Mouse (Mus musculus) limb, embryonic 14.5 days (tissue): ENCODE data around the gene Cul4a. TPM values are rescaled to one million over a fixed set of nuclear protein-coding genes. Genes with fewer than 3 reads are reported as not detected.

ENCODE experiments used
- ATAC-seq: fragments of 200-750 bp; cut with Nextera tagmentation; 2 replicates; pipeline ENCODE4 v1.8.0; 2017; ENCODE audit warnings: low read depth, moderate number of reproducible peaks, moderate TSS enrichment; ENCODE audit not compliant: low FRiP score
- DNase-seq: peaks from one replicate; pipeline ENCODE4 v3.0.0-alpha.2; 2015; ENCODE audit warnings: low spot score
- H3K27ac ChIP-seq: fragments of 300-500 bp; sonication (generic); replicated peaks from 2 replicates; pipeline ENCODE4 v1.5.1; 2014; ENCODE audit warnings: low read depth, mild to moderate bottlenecking, low read length, moderate library complexity, mixed read lengths
- H3K27me3 ChIP-seq: fragments of 300-500 bp; sonication (generic); 2 replicates; pipeline ENCODE4 v1.6.1; 2014; ENCODE audit warnings: low read length, mixed read lengths; ENCODE audit not compliant: control insufficient read depth, insufficient read depth
- H3K36me3 ChIP-seq: fragments of 300-500 bp; sonication (generic); 2 replicates; pipeline ENCODE4 v1.6.1; 2014; ENCODE audit warnings: mild to moderate bottlenecking, low read length, moderate library complexity, mixed read lengths; ENCODE audit not compliant: control insufficient read depth, insufficient read depth
- H3K4me1 ChIP-seq: fragments of 300-500 bp; sonication (generic); 2 replicates; pipeline ENCODE4 v1.6.1; 2014; ENCODE audit warnings: antibody characterized with exemption, low read length, mixed read lengths; ENCODE audit not compliant: control insufficient read depth, insufficient read depth
- H3K4me2 ChIP-seq: fragments of 300-500 bp; sonication (generic); replicated peaks from 2 replicates; pipeline ENCODE4 v1.6.1; 2014; ENCODE audit warnings: low read depth, mild to moderate bottlenecking, low read length, moderate library complexity; ENCODE audit not compliant: severe bottlenecking
- H3K4me3 ChIP-seq: fragments of 300-500 bp; sonication (generic); replicated peaks from 2 replicates; pipeline ENCODE4 v1.5.1; 2014; ENCODE audit warnings: low read length
- H3K9ac ChIP-seq: fragments of 300-500 bp; sonication (generic); 2 replicates; pipeline ENCODE4 v1.6.1; 2014; ENCODE audit warnings: mild to moderate bottlenecking, low read depth, low read length, moderate library complexity; ENCODE audit not compliant: severe bottlenecking
- H3K9me3 ChIP-seq: fragments of 300-500 bp; sonication (generic); 2 replicates; pipeline ENCODE4 v1.6.1; 2016; ENCODE audit warnings: low read length; ENCODE audit not compliant: control insufficient read depth
- POLR2A ChIP-seq: fragments of 200-500 bp; IDR thresholded peaks from 2 replicates; pipeline ENCODE4 v1.8.0; 2012; ENCODE audit warnings: inconsistent platforms, mild to moderate bottlenecking, moderate library complexity, borderline replicate concordance; ENCODE audit not compliant: insufficient read depth, insufficient read length; ENCODE audit errors: extremely low read depth
- WGBS: fragments of 180-500 bp; shearing (Covaris S2); extraction: QIAGEN DNeasy Blood & Tissue Kit; methylation state at CpG from one replicate; pipeline ENCODE4 v1.1.7; 2014; 5-methylcytosine and 5-hydroxymethylcytosine counted together
- polyA plus RNA-seq, 2 experiments: library from polyadenylated mRNA; depleted of rRNA in 1 of 2; stranded (reverse) in 1 of 2; unstranded in 1 of 2; fragments of >200 nt; fragmentation: Nextera tagmentation in 1 of 2; extraction: Ambion mirVana in 1 of 2; gene quantifications; 2 replicates each; pipeline versions ENCODE4 v1.2.1 to v1.2.3; 2012 to 2014

The Cul4a gene
- polyA plus RNA-seq, 2 experiments = 81.6 to 110 TPM

DNA sequence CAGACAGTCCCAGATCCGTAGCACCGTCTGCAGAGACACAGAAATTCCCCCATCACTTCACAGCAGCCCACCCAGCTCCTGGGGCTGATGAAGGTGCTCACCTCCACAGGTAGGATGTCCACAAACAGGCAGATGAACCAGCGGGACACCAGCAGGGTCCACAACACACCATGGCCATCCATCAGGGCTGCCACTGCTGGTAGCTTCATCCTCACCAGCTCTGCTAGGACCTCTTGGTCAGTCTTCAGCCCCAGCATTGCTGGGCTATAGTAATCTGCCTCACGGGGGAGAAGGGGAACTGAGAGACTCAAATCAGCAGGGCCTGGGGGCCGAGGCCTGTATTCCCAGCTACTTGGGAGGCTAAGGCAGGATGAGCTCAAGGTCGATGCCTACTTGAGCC, 74.1 kb downstream of the Cul4a start:
- Histone ChIP-seq H3K36me3 (peaks cover 43% of the 10 kb centered on the region), H3K9me3 (no peaks in the 10 kb centered on the region), H3K4me1 (no peaks in the 10 kb centered on the region), H3K27me3 (no peaks in the 10 kb centered on the region), H3K9ac (no peak overlapping the region), H3K4me2 (no peak overlapping the region), H3K4me3 (no peak overlapping the region), H3K27ac (no peak overlapping the region)
- WGBS = 68% methylated on average over 6 of the region's 6 CpGs
- TF ChIP-seq POLR2A = no peak
- ATAC-seq (no peak), DNase-seq (no peak)

DNA sequence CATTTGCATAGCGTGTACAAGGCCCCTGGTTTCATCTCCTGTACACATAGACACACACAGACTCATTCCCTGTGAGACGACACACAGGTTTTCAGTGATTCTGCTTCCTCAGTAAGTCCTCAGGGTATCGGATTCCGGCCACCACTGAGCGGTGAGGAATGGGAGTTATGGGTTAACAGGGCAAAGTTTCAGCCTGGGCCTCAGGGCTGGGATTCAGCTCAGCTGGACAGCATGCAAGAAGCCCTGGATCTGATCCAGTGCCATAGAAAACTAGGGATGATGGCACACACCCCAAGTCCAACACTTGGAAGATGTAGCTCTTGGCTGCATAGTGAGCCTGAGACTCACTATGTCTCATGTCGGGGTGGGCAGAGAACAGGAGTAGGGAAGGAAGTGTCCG, 74.5 kb downstream of the Cul4a start:
- no peak overlapping the region for H3K4me2 ChIP-seq
- H3K36me3 ChIP-seq = peaks cover 41% of the 10 kb centered on the region
- H3K27me3 ChIP-seq = no peaks in the 10 kb centered on the region
- no peak overlapping the region for H3K4me3 ChIP-seq
- 62% methylated on average over 7 of the region's 7 CpGs for WGBS
- no peaks in the 10 kb centered on the region for H3K9me3 ChIP-seq
- no peak for DNase-seq
- H3K27ac ChIP-seq = no peak overlapping the region
- H3K4me1 ChIP-seq = no peaks in the 10 kb centered on the region
- no peak for TF ChIP-seq POLR2A
- ATAC-seq = no peak
- H3K9ac ChIP-seq = no peak overlapping the region

DNA sequence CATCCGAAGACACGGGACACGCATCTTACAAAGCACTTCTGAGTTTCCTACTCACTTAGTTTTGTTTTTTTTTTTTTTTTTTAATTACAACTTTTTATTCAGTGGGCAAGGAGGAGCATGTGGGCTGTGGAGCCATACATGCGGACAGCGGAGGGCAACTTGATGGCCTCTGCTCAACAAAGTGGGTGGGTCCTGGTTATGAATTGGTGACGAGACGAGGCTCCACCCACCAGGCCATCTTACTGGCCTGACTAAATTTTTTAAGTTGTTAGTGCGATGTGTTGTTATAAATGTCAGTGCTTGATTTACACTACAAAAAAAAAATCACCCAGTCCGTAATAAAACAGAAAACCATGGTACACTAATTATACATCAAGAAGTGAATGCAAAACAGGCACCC, 75.0 kb downstream of the Cul4a start:
- H3K4me3 ChIP-seq = no peak overlapping the region
- no peak overlapping the region for H3K9ac ChIP-seq
- ATAC-seq (no peak), DNase-seq (no peak)
- no peaks in the 10 kb centered on the region for H3K27me3 ChIP-seq
- no peaks in the 10 kb centered on the region for H3K4me1 ChIP-seq
- TF ChIP-seq POLR2A = no peak
- H3K9me3 ChIP-seq = no peaks in the 10 kb centered on the region
- WGBS = 75% methylated on average over 9 of the region's 9 CpGs
- peaks cover 36% of the 10 kb centered on the region for H3K36me3 ChIP-seq
- no peak overlapping the region for H3K27ac ChIP-seq
- H3K4me2 ChIP-seq = no peak overlapping the region

DNA sequence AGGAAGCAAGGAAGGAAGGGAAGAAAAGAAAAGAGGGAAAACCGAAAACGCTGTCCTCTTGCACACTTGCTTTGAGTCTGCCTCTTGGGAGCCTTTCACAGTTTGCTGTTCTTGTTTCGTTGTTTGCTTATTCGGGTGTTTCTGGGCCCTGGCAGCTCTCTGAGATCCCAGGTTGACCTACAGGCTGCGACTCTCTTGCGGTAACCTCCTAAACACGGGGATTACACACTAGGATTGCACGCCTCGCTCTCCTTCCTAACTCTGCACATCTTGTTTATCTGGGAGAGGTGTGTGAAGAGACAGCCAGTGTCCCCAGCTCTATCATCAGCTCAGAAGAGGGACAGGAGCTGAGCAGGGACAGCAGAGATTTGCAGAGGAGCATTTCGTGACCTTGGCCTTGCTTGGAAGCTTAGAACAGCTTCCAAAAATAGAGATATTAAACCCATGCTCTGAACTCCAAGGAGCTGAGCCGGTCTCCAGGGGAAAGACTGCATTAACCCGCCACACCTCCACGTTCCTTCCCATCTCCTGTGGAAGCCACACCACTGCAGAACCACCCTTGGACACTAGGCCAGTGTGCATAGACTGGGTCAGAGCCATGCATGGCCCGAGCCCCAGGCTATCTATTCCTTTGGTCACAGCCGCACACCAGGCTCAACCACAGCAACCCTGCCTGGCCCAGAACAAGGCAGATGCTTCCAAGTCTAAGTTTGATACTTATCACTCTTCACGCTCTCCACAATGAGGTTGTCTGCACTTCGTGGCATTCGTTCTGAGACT, 75.7 kb downstream of the Cul4a start:
- WGBS = 84% methylated on average over 18 of the region's 18 CpGs
- ATAC-seq = no peak

DNA sequence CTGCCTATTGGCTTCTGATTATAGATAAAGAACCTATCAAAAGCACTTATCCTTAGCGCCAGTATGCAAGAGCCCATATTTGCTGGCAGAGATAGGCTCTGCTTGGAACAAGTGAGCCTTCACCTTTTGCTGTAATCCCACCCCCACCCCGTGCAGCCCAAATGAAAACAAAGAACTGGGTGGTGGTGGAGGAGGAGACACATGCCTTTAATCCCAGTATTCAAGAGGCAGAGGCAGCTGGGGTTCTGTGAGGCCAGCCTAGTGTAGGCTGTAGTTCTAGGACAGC, 76.2 kb downstream of the Cul4a start:
- Histone ChIP-seq H3K4me3 (no peak overlapping the region), H3K4me1 (no peaks in the 10 kb centered on the region), H3K9me3 (no peaks in the 10 kb centered on the region), H3K27me3 (no peaks in the 10 kb centered on the region), H3K27ac (no peak overlapping the region), H3K36me3 (peaks cover 24% of the 10 kb centered on the region), H3K4me2 (no peak overlapping the region), H3K9ac (no peak overlapping the region)
- no peak for TF ChIP-seq POLR2A
- DNase-seq (no peak), ATAC-seq (no peak)
- 66% methylated on average over 2 of the region's 2 CpGs for WGBS

More for the DNA sequence above, 75.7 kb downstream of the Cul4a start:
- Histone ChIP-seq H3K4me1 (no peaks in the 10 kb centered on the region), H3K27ac (no peak overlapping the region), H3K9ac (no peak overlapping the region), H3K36me3 (peaks cover 29% of the 10 kb centered on the region), H3K4me2 (no peak overlapping the region), H3K9me3 (no peaks in the 10 kb centered on the region), H3K27me3 (no peaks in the 10 kb centered on the region), H3K4me3 (no peak overlapping the region)
- no peak for DNase-seq
- no peak for TF ChIP-seq POLR2A
